Mouse (Mus musculus): Measurements from ENCODE around the gene Actr2. TPM values are rescaled to one million over a fixed set of nuclear protein-coding genes. Genes with fewer than 3 reads are reported as not detected.

The Actr2 gene
- polyA plus RNA-seq, 1 experiment from 2014 or later: 58.1 TPM

- peaks cover 6% of the 10 kb centered on the region for H3K9me3 ChIP-seq (ENCODE audit: control insufficient read depth, low read length)
- H3K4me1 ChIP-seq (ENCODE audit: control insufficient read depth, insufficient read depth, low read length): no peaks in the 10 kb centered on the region
- ATAC-seq (ENCODE audit: insufficient number of reproducible peaks, low FRiP score, low TSS enrichment, low read depth): no peak
- no peak for DNase-seq (ENCODE audit: low spot score)
- no peaks in the 10 kb centered on the region for H3K27me3 ChIP-seq (ENCODE audit: control insufficient read depth, insufficient read depth, low read length)
- 67% methylated on average over 11 of the region's 11 CpGs for WGBS
- no peak overlapping the region for H3K27ac ChIP-seq (replicated peaks; ENCODE audit: low read depth, low read length)
- peaks cover 12% of the 10 kb centered on the region for H3K36me3 ChIP-seq (ENCODE audit: control insufficient read depth, insufficient read depth, low read length)
- no peak overlapping the region for H3K4me3 ChIP-seq (ENCODE audit: low read depth, low read length)
- no peak overlapping the region for H3K4me2 ChIP-seq (ENCODE audit: low read depth, severe bottlenecking)
- H3K9ac ChIP-seq (ENCODE audit: low read length): no peak overlapping the region
These were observed 86.8 kb downstream of the Actr2 start for GRCm38 (mm10) chr11:20025899-20026298.

GRCm38 (mm10) chr11:20022911-20023482 lies 89.7 kb downstream of the Actr2 start:
- peaks cover 39% of the 10 kb centered on the region for H3K36me3 ChIP-seq (ENCODE audit: control insufficient read depth, insufficient read depth, low read length)
- H3K9ac ChIP-seq (ENCODE audit: low read length): no peak overlapping the region
- no peak for ATAC-seq (ENCODE audit: insufficient number of reproducible peaks, low FRiP score, low TSS enrichment, low read depth)
- H3K27me3 ChIP-seq (ENCODE audit: control insufficient read depth, insufficient read depth, low read length): no peaks in the 10 kb centered on the region
- no peak overlapping the region for H3K4me2 ChIP-seq (ENCODE audit: low read depth, severe bottlenecking)
- H3K4me1 ChIP-seq (ENCODE audit: control insufficient read depth, insufficient read depth, low read length): no peaks in the 10 kb centered on the region
- peaks cover 21% of the 10 kb centered on the region for H3K9me3 ChIP-seq (ENCODE audit: control insufficient read depth, low read length)
- no peak overlapping the region for H3K4me3 ChIP-seq (ENCODE audit: low read depth, low read length)
- no peak overlapping the region for H3K27ac ChIP-seq (replicated peaks; ENCODE audit: low read depth, low read length)
- DNase-seq (ENCODE audit: low spot score): no peak
- 92% methylated on average over 14 of the region's 14 CpGs for WGBS

GRCm38 (mm10) chr11:20022462-20022861 lies 90.3 kb downstream of the Actr2 start:
- Histone ChIP-seq H3K27me3 (ENCODE audit: control insufficient read depth, insufficient read depth, low read length) (no peaks in the 10 kb centered on the region), H3K36me3 (ENCODE audit: control insufficient read depth, insufficient read depth, low read length) (peaks cover 40% of the 10 kb centered on the region), H3K9ac (ENCODE audit: low read length) (no peak overlapping the region), H3K4me1 (ENCODE audit: control insufficient read depth, insufficient read depth, low read length) (no peaks in the 10 kb centered on the region), H3K27ac (replicated peaks; ENCODE audit: low read depth, low read length) (no peak overlapping the region), H3K9me3 (ENCODE audit: control insufficient read depth, low read length) (peaks cover 21% of the 10 kb centered on the region), H3K4me3 (ENCODE audit: low read depth, low read length) (no peak overlapping the region), H3K4me2 (ENCODE audit: low read depth, severe bottlenecking) (no peak overlapping the region)
- DNase-seq (ENCODE audit: low spot score): no peak
- WGBS: 84% methylated on average over 2 of the region's 2 CpGs
- no peak for ATAC-seq (ENCODE audit: insufficient number of reproducible peaks, low FRiP score, low TSS enrichment, low read depth)

GRCm38 (mm10) chr11:20020720-20021119 lies 92.0 kb downstream of the Actr2 start:
- peaks cover 49% of the 10 kb centered on the region for H3K36me3 ChIP-seq (ENCODE audit: control insufficient read depth, insufficient read depth, low read length)
- DNase-seq (ENCODE audit: low spot score) (no peak), ATAC-seq (ENCODE audit: insufficient number of reproducible peaks, low FRiP score, low TSS enrichment, low read depth) (no peak)
- WGBS: over 99% methylated on average over 35 of the region's 35 CpGs
- no peak overlapping the region for H3K4me2 ChIP-seq (ENCODE audit: low read depth, severe bottlenecking)
- no peak overlapping the region for H3K4me3 ChIP-seq (ENCODE audit: low read depth, low read length)
- H3K9ac ChIP-seq (ENCODE audit: low read length): no peak overlapping the region
- H3K27me3 ChIP-seq (ENCODE audit: control insufficient read depth, insufficient read depth, low read length): no peaks in the 10 kb centered on the region
- H3K27ac ChIP-seq (replicated peaks; ENCODE audit: low read depth, low read length): no peak overlapping the region
- peaks cover 21% of the 10 kb centered on the region for H3K9me3 ChIP-seq (ENCODE audit: control insufficient read depth, low read length)
- no peaks in the 10 kb centered on the region for H3K4me1 ChIP-seq (ENCODE audit: control insufficient read depth, insufficient read depth, low read length)

DNA sequence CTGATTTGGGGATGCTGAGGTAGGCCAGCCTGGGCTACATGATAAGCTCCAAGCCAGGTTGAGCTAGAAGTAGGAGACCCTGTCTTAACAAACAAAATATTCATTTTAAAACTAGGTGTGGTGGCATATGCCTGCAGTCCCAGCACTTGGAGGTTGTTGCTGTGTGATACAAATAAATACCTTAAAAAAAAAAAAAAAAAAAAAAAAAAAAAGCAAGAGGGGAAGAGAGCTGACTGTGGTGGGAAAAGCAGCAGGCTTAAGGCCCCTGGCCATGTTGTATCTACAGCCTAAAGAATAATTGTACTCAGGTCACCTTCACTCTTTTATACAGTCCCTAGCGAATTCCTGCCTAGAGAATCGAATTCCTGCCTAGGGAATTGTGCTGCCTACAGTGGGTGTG lies 93.8 kb downstream of the Actr2 start:
- DNase-seq (ENCODE audit: low spot score) (no peak), ATAC-seq (ENCODE audit: insufficient number of reproducible peaks, low FRiP score, low TSS enrichment, low read depth) (no peak)
- H3K9me3 ChIP-seq (ENCODE audit: control insufficient read depth, low read length): peaks cover 21% of the 10 kb centered on the region
- no peak overlapping the region for H3K4me2 ChIP-seq (ENCODE audit: low read depth, severe bottlenecking)
- H3K27ac ChIP-seq (replicated peaks; ENCODE audit: low read depth, low read length): no peak overlapping the region
- peaks cover 49% of the 10 kb centered on the region for H3K36me3 ChIP-seq (ENCODE audit: control insufficient read depth, insufficient read depth, low read length)
- H3K9ac ChIP-seq (ENCODE audit: low read length): no peak overlapping the region
- no peaks in the 10 kb centered on the region for H3K4me1 ChIP-seq (ENCODE audit: control insufficient read depth, insufficient read depth, low read length)
- H3K27me3 ChIP-seq (ENCODE audit: control insufficient read depth, insufficient read depth, low read length): no peaks in the 10 kb centered on the region
- no peak overlapping the region for H3K4me3 ChIP-seq (ENCODE audit: low read depth, low read length)
- 93% methylated on average over 2 of the region's 2 CpGs for WGBS

DNA sequence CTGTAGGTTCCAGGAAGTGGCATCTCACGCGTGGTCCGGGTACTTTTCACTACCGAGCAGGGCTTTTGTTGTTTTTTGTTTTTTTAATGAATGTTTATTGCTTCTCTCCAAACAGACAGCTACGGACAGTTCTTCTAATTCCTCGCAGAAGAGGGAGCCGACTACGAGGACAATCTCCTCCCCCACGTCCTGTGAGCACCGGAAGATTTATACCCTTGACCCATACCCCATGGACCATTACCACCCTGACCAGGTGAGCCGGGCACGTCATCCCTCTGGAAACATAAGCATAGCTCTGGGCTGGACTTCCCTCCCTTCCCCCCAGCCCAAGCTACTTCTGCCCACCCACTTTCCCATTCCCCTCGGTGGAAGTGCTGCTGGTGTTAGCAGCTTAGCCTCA lies 94.8 kb downstream of the Actr2 start:
- Histone ChIP-seq H3K9ac (ENCODE audit: low read length) (no peak overlapping the region), H3K4me1 (ENCODE audit: control insufficient read depth, insufficient read depth, low read length) (no peaks in the 10 kb centered on the region), H3K9me3 (ENCODE audit: control insufficient read depth, low read length) (peaks cover 21% of the 10 kb centered on the region), H3K27ac (replicated peaks; ENCODE audit: low read depth, low read length) (no peak overlapping the region), H3K4me3 (ENCODE audit: low read depth, low read length) (no peak overlapping the region), H3K27me3 (ENCODE audit: control insufficient read depth, insufficient read depth, low read length) (no peaks in the 10 kb centered on the region), H3K36me3 (ENCODE audit: control insufficient read depth, insufficient read depth, low read length) (peaks cover 49% of the 10 kb centered on the region), H3K4me2 (ENCODE audit: low read depth, severe bottlenecking) (no peak overlapping the region)
- 90% methylated on average over 13 of the region's 13 CpGs for WGBS
- ATAC-seq (ENCODE audit: insufficient number of reproducible peaks, low FRiP score, low TSS enrichment, low read depth): no peak
- DNase-seq (ENCODE audit: low spot score): no peak

DNA sequence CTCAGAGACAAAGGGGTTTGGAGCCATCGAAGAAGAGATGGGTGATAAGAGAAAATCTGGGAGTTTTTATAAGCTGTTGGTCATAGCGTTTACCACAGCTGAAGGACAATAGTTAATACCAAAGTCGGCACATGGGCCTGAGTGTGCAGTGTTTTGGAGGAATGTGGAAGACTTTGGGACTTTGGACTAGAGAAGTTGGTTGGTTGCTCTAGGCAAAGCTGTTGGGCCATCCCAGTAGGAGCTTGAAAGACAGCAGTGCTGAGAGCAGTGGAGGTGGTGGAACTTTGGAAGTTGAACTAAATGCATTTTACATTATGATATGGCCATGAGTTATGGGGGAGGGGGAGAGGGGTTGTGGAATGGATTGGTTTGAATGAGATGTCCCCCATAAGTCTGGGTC lies 99.3 kb downstream of the Actr2 start:
- Histone ChIP-seq H3K27me3 (ENCODE audit: control insufficient read depth, insufficient read depth, low read length) (no peaks in the 10 kb centered on the region), H3K4me1 (ENCODE audit: control insufficient read depth, insufficient read depth, low read length) (0 out of 2 replicates have a peak, but pooled peaks cover 3% of the 10 kb centered on the region), H3K4me2 (ENCODE audit: low read depth, severe bottlenecking) (no peak overlapping the region), H3K36me3 (ENCODE audit: control insufficient read depth, insufficient read depth, low read length) (peaks cover 19% of the 10 kb centered on the region), H3K4me3 (ENCODE audit: low read depth, low read length) (no peak overlapping the region), H3K9me3 (ENCODE audit: control insufficient read depth, low read length) (peaks cover 3% of the 10 kb centered on the region; the same call in 1 of the 2 replicates), H3K27ac (replicated peaks; ENCODE audit: low read depth, low read length) (no peak overlapping the region), H3K9ac (ENCODE audit: low read length) (no peak overlapping the region)
- ATAC-seq (ENCODE audit: insufficient number of reproducible peaks, low FRiP score, low TSS enrichment, low read depth) (no peak), DNase-seq (ENCODE audit: low spot score) (no peak)
- WGBS: 97% methylated on average over 3 of the region's 3 CpGs
